Mouse (Mus musculus): Measurements from ENCODE around the gene Srcin1.

DNA sequence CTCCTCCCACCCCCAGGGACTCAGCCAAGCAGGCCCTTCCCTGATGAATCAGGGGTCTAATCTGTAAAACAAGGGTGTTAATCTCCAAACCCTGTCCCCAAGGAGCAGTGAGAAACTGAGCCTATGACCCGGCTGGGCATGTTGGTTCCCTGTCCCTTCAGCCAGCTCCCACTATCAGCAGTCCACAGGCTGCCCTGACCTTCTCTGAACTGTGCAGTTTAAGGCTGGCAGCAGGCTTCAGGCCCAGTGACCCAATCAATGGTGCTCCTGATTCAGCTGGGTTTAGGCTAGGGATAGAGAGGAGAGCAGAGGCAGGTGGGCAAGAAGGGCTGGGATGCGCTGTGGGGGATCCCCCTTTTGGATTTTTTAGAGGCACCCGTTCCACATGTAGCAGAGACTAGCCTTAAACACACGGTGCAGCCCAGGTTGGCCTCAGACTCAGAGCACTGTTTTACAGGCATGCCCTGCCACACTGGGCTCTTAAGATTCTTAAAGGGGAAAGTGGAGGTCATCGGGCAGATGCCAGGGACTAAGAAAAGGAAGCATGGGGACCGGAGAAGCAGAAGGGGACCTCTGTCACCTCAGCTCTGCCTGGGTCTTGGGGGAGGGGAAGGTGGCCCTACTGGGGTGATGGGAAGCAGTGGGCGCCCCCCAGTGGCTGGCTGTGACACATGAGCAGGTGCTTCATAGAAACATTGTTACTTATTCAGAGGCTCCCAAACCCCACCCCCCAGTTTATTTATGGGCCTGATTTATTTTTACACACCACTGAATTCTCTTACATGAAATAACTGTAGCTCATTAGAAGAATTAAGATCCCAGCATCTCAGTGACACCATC is 19.2 kb downstream of the Srcin1 start:
- TF ChIP-seq FLI1 (IDR thresholded peaks at IDR 0.05; ENCODE audit: low read length) (no peak), GATA1 (IDR thresholded peaks at IDR 0.05; ENCODE audit: borderline replicate concordance, low read length) (no peak)
